Mouse (Mus musculus) heart, postnatal 10 days (tissue): Measurements from ENCODE around the gene Ctdspl2. TPM values are rescaled to one million over a fixed set of nuclear protein-coding genes. Genes with fewer than 3 reads are reported as not detected.

Source experiments
- DNase-seq, 2 experiments: peaks; one replicate each; pipeline ENCODE4 v3.0.0; 2021
- intact Hi-C: fragments of 180-260 bp; cut with DNase I; formaldehyde crosslinking; loops from one replicate; pipeline ENCODE4 v1.15.1; 2025
- microRNA-seq, 2 experiments: library from miRNA; unstranded; fragments of <30 nt; microRNA quantifications; one replicate each; pipeline ENCODE4 v1.2.0; 2022
- total RNA-seq, 2 experiments: library from RNA; stranded (reverse); gene quantifications; 2 replicates each; pipeline ENCODE4 v1.2.3; 2021

Ctdspl2 gene
- total RNA-seq, 2 experiments from 2014 or later, result 27.7 to 28.2 TPM

- no peak for DNase-seq
- intact Hi-C loops, result no loop called here
Observed at GRCm38 (mm10) chr2:122036064-122036463, 80.3 kb downstream of the Ctdspl2 start.

GRCm38 (mm10) chr2:122043926-122044325 lies 88.1 kb downstream of the Ctdspl2 start:
- no peak for DNase-seq
- intact Hi-C loops, result no loop called here

GRCm38 (mm10) chr2:122059365-122060115 lies 103.7 kb downstream of the Ctdspl2 start:
- intact Hi-C loops, result no loop called here
- DNase-seq, result peak; percentile 18 to 25

Small RNAs within 50 kb of the gene (microRNA-seq; reads per million reads assigned to microRNA genes)
- gene Gm47314, result 0 reads per million in 2 experiments

Other genes starting within 250 kb of the Ctdspl2 start
- gene Frmd5, start 148.9 kb upstream of the Ctdspl2 start, total RNA-seq, result 100 to 1,000 TPM; 150 to 190 TPM
- gene Casc4, start 89.0 kb upstream of the Ctdspl2 start, total RNA-seq, result 10 to 100 TPM; 23.4 to 24.1 TPM
- gene Mageb3, start 91 bp downstream of the Ctdspl2 start, total RNA-seq, result not detected
- 10 to 100 TPM; 21.1 to 21.3 TPM for gene Eif3j1, start 72.5 kb downstream of the Ctdspl2 start, total RNA-seq
- gene Spg11, start 162.4 kb downstream of the Ctdspl2 start, total RNA-seq, result 10 to 100 TPM; 12.1 to 12.2 TPM
- gene B2m, start 191.7 kb downstream of the Ctdspl2 start, total RNA-seq, result 100 to 1,000 TPM; 130 to 134 TPM
- not detected for gene Trim69, start 204.7 kb downstream of the Ctdspl2 start, total RNA-seq
- gene Patl2, start 230.2 kb downstream of the Ctdspl2 start, total RNA-seq, result not detected
- not detected for gene Terb2, start 230.3 kb downstream of the Ctdspl2 start, total RNA-seq